Mouse (Mus musculus) hindbrain, postnatal 0 days (tissue): ENCODE measurements around the gene Lrmda. TPM values are rescaled to one million over a fixed set of nuclear protein-coding genes. Genes with fewer than 3 reads are reported as not detected.

Experiments used
- ATAC-seq: fragments of 200-750 bp; cut with Nextera tagmentation; 2 replicates; pipeline ENCODE4 v1.8.0; 2017; ENCODE audit warnings: mild to moderate bottlenecking, moderate TSS enrichment, moderate library complexity
- DNase-seq: peaks from one replicate; pipeline ENCODE4 v3.0.0-alpha.2; 2015; ENCODE audit warnings: low spot score
- H3K27ac ChIP-seq: fragments of 300-500 bp; sonication (generic); 2 replicates; pipeline ENCODE4 v1.5.1; 2014; ENCODE audit warnings: mild to moderate bottlenecking
- H3K27me3 ChIP-seq: fragments of 300-500 bp; sonication (generic); 2 replicates; pipeline ENCODE4 v1.6.1; 2014; ENCODE audit warnings: low read length, mixed read lengths; ENCODE audit not compliant: insufficient read depth
- H3K36me3 ChIP-seq: fragments of 300-500 bp; sonication (generic); 2 replicates; pipeline ENCODE4 v1.6.1; 2014; ENCODE audit warnings: low read length, mixed read lengths; ENCODE audit not compliant: insufficient read depth
- H3K4me1 ChIP-seq: fragments of 300-500 bp; sonication (generic); 2 replicates; pipeline ENCODE4 v1.6.1; 2014; ENCODE audit warnings: antibody characterized with exemption, low read length, mixed read lengths; ENCODE audit not compliant: insufficient read depth
- H3K4me2 ChIP-seq: fragments of 300-500 bp; sonication (generic); 2 replicates; pipeline ENCODE4 v1.6.1; 2014; ENCODE audit warnings: low read depth, mild to moderate bottlenecking, low read length, moderate library complexity, mixed read lengths
- H3K4me3 ChIP-seq: fragments of 300-500 bp; sonication (generic); 2 replicates; pipeline ENCODE4 v1.5.1; 2014; ENCODE audit warnings: low read length
- H3K9ac ChIP-seq: fragments of 300-500 bp; sonication (generic); replicated peaks from 2 replicates; pipeline ENCODE4 v1.6.1; 2014; ENCODE audit warnings: mild to moderate bottlenecking, low read length, moderate library complexity, mixed read lengths
- H3K9me3 ChIP-seq: fragments of 300-500 bp; sonication (generic); 2 replicates; pipeline ENCODE4 v1.6.1; 2016; ENCODE audit warnings: low read length, mixed read lengths
- CTCF ChIP-seq: IDR thresholded peaks from 2 replicates; pipeline ENCODE4 v1.5.1; 2016; ENCODE audit warnings: antibody characterized with exemption, control low read depth, low read depth
- WGBS: fragments of 180-500 bp; shearing (Covaris S2); extraction: QIAGEN DNeasy Blood & Tissue Kit; methylation state at CpG from one replicate; pipeline ENCODE4 v1.1.7; 2014; 5-methylcytosine and 5-hydroxymethylcytosine counted together
- polyA plus RNA-seq: library from polyadenylated mRNA; unstranded; fragments of >200 nt; fragmentation: Nextera tagmentation; extraction: Ambion mirVana; gene quantifications from 2 replicates; pipeline ENCODE4 v1.2.1, GENCODE M21; 2015
- total RNA-seq: library from RNA; depleted of rRNA; stranded (reverse); fragments of >200 nt; gene quantifications from 2 replicates; pipeline ENCODE4 v1.2.3, GENCODE M21; 2014

The Lrmda gene
- total and polyA plus RNA-seq, 2 experiments from 2014 or later, result 0.21 to 0.53 TPM

- Histone ChIP-seq H3K27me3 (no peaks in the 10 kb centered on the region), H3K9me3 (no peaks in the 10 kb centered on the region), H3K4me3 (no peak overlapping the region), H3K9ac (no peak overlapping the region), H3K27ac (no peak overlapping the region), H3K36me3 (no peaks in the 10 kb centered on the region), H3K4me2 (no peak overlapping the region), H3K4me1 (no peaks in the 10 kb centered on the region)
- TF ChIP-seq CTCF, result no peak
- 92% methylated on average over 6 of the region's 6 CpGs for WGBS
- DNase-seq (no peak), ATAC-seq (no peak)
Measured at GRCm38 (mm10) chr14:23057228-23057976, 1037.9 kb downstream of the Lrmda start.

GRCm38 (mm10) chr14:23057987-23058386 lies 1038.5 kb downstream of the Lrmda start:
- H3K4me2 ChIP-seq, result no peak overlapping the region
- ATAC-seq, result no peak

GRCm38 (mm10) chr14:23078719-23079118 lies 1059.2 kb downstream of the Lrmda start:
- Histone ChIP-seq H3K4me1 (no peaks in the 10 kb centered on the region), H3K27me3 (no peaks in the 10 kb centered on the region), H3K9ac (no peak overlapping the region), H3K4me2 (no peak overlapping the region), H3K4me3 (no peak overlapping the region), H3K9me3 (no peaks in the 10 kb centered on the region), H3K27ac (no peak overlapping the region), H3K36me3 (no peaks in the 10 kb centered on the region)
- TF ChIP-seq CTCF, result no peak
- ATAC-seq (no peak), DNase-seq (no peak)
- WGBS, result 78% methylated on average over 1 of the region's 1 CpGs

More at GRCm38 (mm10) chr14:23057987-23058386, 1038.5 kb downstream of the Lrmda start:
- Histone ChIP-seq H3K9ac (no peak overlapping the region), H3K9me3 (no peaks in the 10 kb centered on the region), H3K36me3 (no peaks in the 10 kb centered on the region), H3K27ac (no peak overlapping the region), H3K4me3 (no peak overlapping the region), H3K27me3 (no peaks in the 10 kb centered on the region), H3K4me1 (no peaks in the 10 kb centered on the region)
- TF ChIP-seq CTCF, result no peak
- WGBS, result 95% methylated on average over 2 of the region's 2 CpGs
- no peak for DNase-seq

- no peak for TF ChIP-seq CTCF
- Histone ChIP-seq H3K27me3 (no peaks in the 10 kb centered on the region), H3K27ac (no peak overlapping the region), H3K4me1 (no peaks in the 10 kb centered on the region), H3K9ac (no peak overlapping the region), H3K4me2 (no peak overlapping the region), H3K36me3 (no peaks in the 10 kb centered on the region), H3K9me3 (no peaks in the 10 kb centered on the region), H3K4me3 (no peak overlapping the region)
- no peak for DNase-seq
- no peak for ATAC-seq
- 76% methylated on average over 1 of the region's 1 CpGs for WGBS
Measured at GRCm38 (mm10) chr14:23084241-23084773, 1064.8 kb downstream of the Lrmda start.

GRCm38 (mm10) chr14:23084797-23085196 lies 1065.3 kb downstream of the Lrmda start:
- H3K9me3 ChIP-seq, result no peaks in the 10 kb centered on the region
- TF ChIP-seq CTCF, result no peak

GRCm38 (mm10) chr14:23093306-23093705 lies 1073.8 kb downstream of the Lrmda start:
- DNase-seq (no peak), ATAC-seq (no peak)
- WGBS, result 73% methylated on average over 4 of the region's 4 CpGs

More at GRCm38 (mm10) chr14:23084797-23085196, 1065.3 kb downstream of the Lrmda start:
- Histone ChIP-seq H3K4me1 (no peaks in the 10 kb centered on the region), H3K4me3 (no peak overlapping the region), H3K27ac (no peak overlapping the region), H3K27me3 (no peaks in the 10 kb centered on the region), H3K4me2 (no peak overlapping the region), H3K36me3 (no peaks in the 10 kb centered on the region), H3K9ac (no peak overlapping the region)
- WGBS, result 78% methylated on average over 1 of the region's 1 CpGs
- no peak for ATAC-seq
- no peak for DNase-seq

GRCm38 (mm10) chr14:23094546-23095157 lies 1075.1 kb downstream of the Lrmda start:
- ATAC-seq (no peak), DNase-seq (peak; percentile 7)

More at GRCm38 (mm10) chr14:23093306-23093705, 1073.8 kb downstream of the Lrmda start:
- no peaks in the 10 kb centered on the region for H3K9me3 ChIP-seq
- H3K4me3 ChIP-seq, result no peak overlapping the region
- H3K4me2 ChIP-seq, result no peak overlapping the region
- H3K27ac ChIP-seq, result no peak overlapping the region
- H3K36me3 ChIP-seq, result no peaks in the 10 kb centered on the region
- H3K27me3 ChIP-seq, result no peaks in the 10 kb centered on the region
- no peak overlapping the region for H3K9ac ChIP-seq
- peaks cover 13% of the 10 kb centered on the region; the same call in 1 of the 2 replicates for H3K4me1 ChIP-seq
- no peak for TF ChIP-seq CTCF

More at GRCm38 (mm10) chr14:23094546-23095157, 1075.1 kb downstream of the Lrmda start:
- H3K9me3 ChIP-seq, result no peaks in the 10 kb centered on the region
- H3K27me3 ChIP-seq, result no peaks in the 10 kb centered on the region
- no peak overlapping the region for H3K4me3 ChIP-seq
- H3K9ac ChIP-seq, result no peak overlapping the region
- WGBS, result 42% methylated on average over 5 of the region's 5 CpGs
- peaks cover 13% of the 10 kb centered on the region; the same call in 1 of the 2 replicates for H3K4me1 ChIP-seq
- H3K4me2 ChIP-seq, result no peak overlapping the region
- no peaks in the 10 kb centered on the region for H3K36me3 ChIP-seq
- 0 out of 2 replicates have a peak overlapping the region, but pooled peaks have one; percentile 20 for H3K27ac ChIP-seq
- TF ChIP-seq CTCF, result no peak
